Mouse (Mus musculus): ENCODE results near the gene Pde10a. TPM values are rescaled to one million over a fixed set of nuclear protein-coding genes. Genes with fewer than 3 reads are reported as not detected.
"Not testable (repeated sequence)": the region's sequence is repeated elsewhere in the genome, so short reads cannot be mapped to it uniquely, and the experiment has no call there.

Pde10a gene
- polyA plus RNA-seq, 1 experiment from 2014 or later: 1.4 TPM

DNA sequence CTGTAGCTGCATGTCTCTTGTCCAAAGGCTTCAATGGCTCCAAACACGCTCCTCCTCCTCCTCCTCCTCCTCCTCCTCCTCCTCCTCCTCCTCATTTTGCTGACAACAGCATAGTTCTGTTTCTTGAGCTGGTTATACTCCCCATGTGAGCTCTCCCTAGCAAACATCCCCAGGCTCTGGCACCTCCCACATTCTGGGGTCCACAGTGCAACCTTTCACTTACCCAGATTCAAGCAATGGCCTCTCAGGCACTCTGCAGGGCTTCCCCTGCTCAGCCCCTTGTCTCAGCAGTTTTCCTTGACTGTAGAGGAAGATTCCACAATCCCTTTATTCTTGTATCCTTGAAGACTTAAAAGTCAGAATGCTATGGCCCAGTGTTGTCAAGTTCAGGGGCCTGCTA lies 173.1 kb downstream of the Pde10a start:
- no peaks in the 10 kb centered on the region for H3K27me3 ChIP-seq (replicated peaks)
- no peak overlapping the region for H3K9ac ChIP-seq
- no peaks in the 10 kb centered on the region for H3K4me1 ChIP-seq (replicated peaks)
- H3K4me2 ChIP-seq (replicated peaks): no peak overlapping the region
- no peaks in the 10 kb centered on the region for H3K9me3 ChIP-seq
- WGBS: 83% methylated on average over 1 of the region's 1 CpGs
- H3K36me3 ChIP-seq: no peaks in the 10 kb centered on the region
- no peak overlapping the region for H3K4me3 ChIP-seq (replicated peaks)
- H3K27ac ChIP-seq: no peak overlapping the region
- no peak for ATAC-seq

DNA sequence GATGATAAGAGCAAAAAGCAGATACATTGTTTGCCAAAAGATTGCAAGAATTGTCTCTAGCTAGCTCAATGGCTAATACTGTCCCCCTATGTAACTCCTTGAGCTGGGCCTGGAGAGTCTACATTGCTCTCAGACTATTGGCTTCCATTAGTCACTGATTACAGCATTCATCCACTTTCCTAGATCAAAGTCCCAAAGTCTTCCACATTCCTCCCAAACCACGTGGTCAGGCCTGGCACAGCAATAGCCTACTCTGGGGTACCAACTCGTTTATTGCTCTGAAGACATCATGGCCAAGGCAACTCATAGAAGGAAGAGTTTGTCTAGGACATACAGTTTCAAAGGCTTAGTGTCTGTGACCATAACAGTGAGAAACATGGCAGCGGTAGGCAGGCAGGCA lies 173.6 kb downstream of the Pde10a start:
- WGBS: 77% methylated on average over 3 of the region's 3 CpGs
- no peak for ATAC-seq

DNA sequence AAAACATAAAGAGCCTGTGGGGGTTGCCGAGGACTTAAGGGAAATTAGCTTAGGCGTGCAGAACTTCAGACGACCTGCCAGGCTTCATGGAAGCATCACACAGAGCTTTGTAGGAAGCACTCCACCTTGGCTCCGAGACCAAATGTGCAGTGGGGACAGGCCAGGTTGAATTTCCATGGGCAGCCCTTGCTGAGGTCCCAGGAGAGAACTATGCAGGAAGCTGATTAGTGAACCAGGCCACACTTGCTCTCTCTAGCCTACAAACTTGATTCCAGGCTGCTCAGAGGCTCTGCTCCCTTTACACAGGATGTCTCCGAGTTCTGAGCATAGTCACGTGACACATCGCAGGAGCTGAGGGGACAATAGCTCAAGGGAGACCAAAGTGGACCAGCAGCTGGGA lies 175.9 kb downstream of the Pde10a start:
- no peaks in the 10 kb centered on the region for H3K27me3 ChIP-seq (replicated peaks)
- H3K9ac ChIP-seq: no peak overlapping the region
- ATAC-seq: no peak
- WGBS: 66% methylated on average over 7 of the region's 7 CpGs
- H3K27ac ChIP-seq: no peak overlapping the region
- H3K36me3 ChIP-seq: no peaks in the 10 kb centered on the region
- no peaks in the 10 kb centered on the region for H3K4me1 ChIP-seq (replicated peaks)
- no peak overlapping the region for H3K4me2 ChIP-seq (replicated peaks)
- no peak overlapping the region for H3K4me3 ChIP-seq (replicated peaks)
- no peaks in the 10 kb centered on the region for H3K9me3 ChIP-seq

More for the DNA sequence above, 173.6 kb downstream of the Pde10a start:
- Histone ChIP-seq H3K4me1 (replicated peaks) (no peaks in the 10 kb centered on the region), H3K36me3 (no peaks in the 10 kb centered on the region), H3K9me3 (no peaks in the 10 kb centered on the region), H3K4me2 (replicated peaks) (no peak overlapping the region), H3K27me3 (replicated peaks) (no peaks in the 10 kb centered on the region), H3K9ac (no peak overlapping the region), H3K27ac (no peak overlapping the region), H3K4me3 (replicated peaks) (no peak overlapping the region)

DNA sequence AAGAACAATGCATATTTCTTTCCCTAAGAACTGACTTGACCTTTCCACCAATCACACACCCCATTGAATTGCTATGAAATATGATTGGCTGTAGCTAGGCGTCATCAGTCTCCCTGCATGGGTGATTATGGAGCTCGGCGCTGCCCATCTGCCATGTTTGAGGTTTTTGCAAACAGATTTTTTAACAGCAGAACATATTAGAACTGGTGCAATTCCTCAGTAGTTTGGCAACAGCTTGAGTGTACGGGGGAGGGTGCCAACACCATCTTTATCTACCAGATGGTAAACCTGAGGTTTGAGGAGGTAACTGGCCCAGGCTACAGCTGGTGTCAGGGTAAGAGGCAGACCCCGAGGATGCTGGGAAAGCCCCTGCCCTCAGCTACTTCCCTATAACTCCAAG lies 177.3 kb downstream of the Pde10a start:
- no peaks in the 10 kb centered on the region for H3K9me3 ChIP-seq
- no peaks in the 10 kb centered on the region for H3K36me3 ChIP-seq
- no peak overlapping the region for H3K4me3 ChIP-seq (replicated peaks)
- H3K4me1 ChIP-seq (replicated peaks): no peaks in the 10 kb centered on the region
- no peak overlapping the region for H3K4me2 ChIP-seq (replicated peaks)
- no peak overlapping the region for H3K27ac ChIP-seq
- no peaks in the 10 kb centered on the region for H3K27me3 ChIP-seq (replicated peaks)
- no peak for ATAC-seq
- WGBS: 86% methylated on average over 5 of the region's 5 CpGs
- no peak overlapping the region for H3K9ac ChIP-seq

DNA sequence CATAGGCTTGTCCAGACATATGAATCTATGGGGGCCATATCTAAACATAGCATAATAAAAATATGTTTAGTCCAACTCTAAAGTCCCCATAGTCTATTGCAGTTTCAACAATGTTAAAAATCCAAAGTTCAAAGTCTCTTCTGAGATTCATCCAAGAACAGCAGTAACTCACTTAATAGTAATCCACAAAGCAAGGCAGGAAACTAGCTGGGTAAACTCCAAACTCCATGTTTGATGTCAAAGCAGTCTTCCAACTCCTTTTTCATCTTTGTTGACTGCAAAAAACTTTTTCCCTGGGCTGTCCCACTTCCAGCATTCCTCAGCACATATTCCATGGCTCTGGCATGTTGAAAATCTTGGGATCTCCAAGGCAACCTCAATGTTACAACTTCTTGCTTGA lies 182.8 kb downstream of the Pde10a start:
- no peak overlapping the region for H3K4me3 ChIP-seq (replicated peaks)
- ATAC-seq: no peak
- H3K27me3 ChIP-seq (replicated peaks): no peaks in the 10 kb centered on the region
- H3K4me2 ChIP-seq (replicated peaks): no peak overlapping the region
- no peaks in the 10 kb centered on the region for H3K36me3 ChIP-seq
- no peaks in the 10 kb centered on the region for H3K9me3 ChIP-seq
- H3K27ac ChIP-seq: no peak overlapping the region
- H3K4me1 ChIP-seq (replicated peaks): no peaks in the 10 kb centered on the region
- no peak overlapping the region for H3K9ac ChIP-seq

DNA sequence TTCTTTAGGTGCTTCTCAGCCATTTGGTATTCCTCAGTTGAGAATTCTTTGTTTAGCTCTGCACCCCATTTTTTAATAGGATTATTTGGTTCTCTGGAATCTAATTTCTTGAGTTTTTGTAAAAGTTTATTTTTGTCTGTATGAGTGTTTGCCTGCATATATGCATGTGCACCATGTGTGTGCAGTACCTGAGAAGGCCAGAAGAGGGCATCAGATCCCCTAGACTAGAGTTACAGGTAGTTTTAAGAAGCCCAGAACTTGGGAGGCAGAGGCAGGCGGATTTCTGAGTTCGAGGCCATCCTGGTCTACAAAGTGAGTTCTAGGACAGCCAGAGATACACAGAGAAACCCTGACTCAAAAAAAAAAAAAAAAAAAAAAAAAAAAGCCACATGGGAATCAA lies 187.6 kb downstream of the Pde10a start:
- not testable (repeated sequence) for H3K4me2 ChIP-seq (replicated peaks); H3K9ac ChIP-seq; H3K4me1 ChIP-seq (replicated peaks); ATAC-seq; H3K27me3 ChIP-seq (replicated peaks); H3K9me3 ChIP-seq; H3K4me3 ChIP-seq (replicated peaks); H3K27ac ChIP-seq; H3K36me3 ChIP-seq
- WGBS: 88% methylated on average over 2 of the region's 2 CpGs

DNA sequence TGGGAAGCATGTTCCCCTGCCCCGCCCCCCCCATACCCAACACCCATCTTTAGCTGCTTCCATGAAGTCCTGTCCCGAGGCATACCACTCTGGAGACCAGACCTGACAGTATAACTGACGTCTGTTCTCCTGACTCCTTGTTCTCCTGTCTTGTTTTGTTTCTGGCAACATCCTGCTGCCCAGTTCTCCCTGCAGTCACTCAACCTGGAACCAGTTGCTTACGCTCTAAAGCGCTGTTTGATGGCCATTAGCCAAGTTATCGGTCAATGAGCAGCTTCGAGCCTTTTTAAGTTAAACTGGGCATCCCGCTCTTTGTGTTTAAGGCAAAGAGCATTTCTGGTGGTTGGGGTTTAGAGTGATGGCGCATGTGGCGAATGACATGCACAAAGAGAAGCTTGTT lies 195.8 kb downstream of the Pde10a start:
- no peak for ATAC-seq
- H3K9ac ChIP-seq: no peak overlapping the region
- H3K36me3 ChIP-seq: no peaks in the 10 kb centered on the region
- H3K27ac ChIP-seq: no peak overlapping the region
- H3K4me1 ChIP-seq (replicated peaks): no peaks in the 10 kb centered on the region
- H3K4me3 ChIP-seq (replicated peaks): no peak overlapping the region
- WGBS: 82% methylated on average over 10 of the region's 10 CpGs
- no peaks in the 10 kb centered on the region for H3K9me3 ChIP-seq
- no peaks in the 10 kb centered on the region for H3K27me3 ChIP-seq (replicated peaks)
- no peak overlapping the region for H3K4me2 ChIP-seq (replicated peaks)

DNA sequence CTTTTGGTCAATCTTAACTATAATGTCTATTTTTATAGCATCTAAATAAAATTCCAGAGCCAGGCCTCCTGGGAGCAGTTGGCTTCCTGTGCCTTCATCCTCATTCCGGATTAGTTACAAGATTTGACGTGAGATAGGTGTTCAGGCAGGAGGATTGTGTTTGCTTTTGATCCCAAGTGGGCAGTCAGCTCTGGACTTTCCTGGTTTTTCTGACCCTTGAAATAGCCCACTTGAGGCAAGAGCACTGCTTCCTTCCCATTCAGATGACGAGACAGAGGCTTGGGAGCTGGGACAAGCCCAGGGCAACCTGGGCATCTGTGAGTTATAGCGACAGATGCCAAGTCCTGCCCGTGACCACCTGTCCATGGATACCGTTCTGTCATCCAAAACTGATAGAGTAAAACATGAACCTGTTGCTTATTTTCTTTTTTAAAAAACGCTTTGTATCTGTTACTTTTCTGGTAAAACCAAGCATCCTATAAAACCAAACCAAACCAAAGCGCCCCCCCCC lies 199.3 kb downstream of the Pde10a start:
- H3K4me2 ChIP-seq (replicated peaks): no peak overlapping the region

DNA sequence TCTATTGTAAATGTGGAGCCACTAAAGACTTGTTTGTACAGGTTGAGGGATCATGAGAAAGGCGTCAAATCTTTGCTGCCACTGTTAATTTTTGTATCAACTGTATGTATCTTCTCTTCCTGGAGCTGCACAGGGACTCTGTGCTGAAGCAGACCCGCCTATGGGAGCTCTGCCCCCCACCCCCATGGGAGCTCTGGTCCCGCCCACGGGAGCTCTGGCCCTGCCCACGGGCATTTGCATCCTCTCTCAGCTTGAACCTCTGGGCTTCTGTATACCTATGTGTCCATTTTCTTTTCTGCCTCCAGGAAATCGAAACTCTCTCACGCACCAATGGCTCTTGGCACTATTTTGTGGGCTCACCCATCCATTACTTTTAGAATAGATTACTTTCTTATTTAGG lies 203.5 kb downstream of the Pde10a start:
- no peak overlapping the region for H3K9ac ChIP-seq
- WGBS: 45% methylated on average over 7 of the region's 7 CpGs
- no peaks in the 10 kb centered on the region for H3K36me3 ChIP-seq
- H3K27me3 ChIP-seq (replicated peaks): no peaks in the 10 kb centered on the region
- no peak overlapping the region for H3K4me2 ChIP-seq (replicated peaks)
- H3K4me3 ChIP-seq (replicated peaks): no peak overlapping the region
- ATAC-seq: no peak
- no peaks in the 10 kb centered on the region for H3K9me3 ChIP-seq
- H3K27ac ChIP-seq: no peak overlapping the region
- H3K4me1 ChIP-seq (replicated peaks): no peaks in the 10 kb centered on the region

More for the DNA sequence above, 199.3 kb downstream of the Pde10a start:
- no peaks in the 10 kb centered on the region for H3K4me1 ChIP-seq (replicated peaks)
- no peak overlapping the region for H3K4me3 ChIP-seq (replicated peaks)
- H3K27ac ChIP-seq: no peak overlapping the region
- 83% methylated on average over 8 of the region's 8 CpGs for WGBS
- no peak for ATAC-seq
- H3K27me3 ChIP-seq (replicated peaks): no peaks in the 10 kb centered on the region
- H3K9ac ChIP-seq: no peak overlapping the region
- no peaks in the 10 kb centered on the region for H3K9me3 ChIP-seq
- H3K36me3 ChIP-seq: no peaks in the 10 kb centered on the region

DNA sequence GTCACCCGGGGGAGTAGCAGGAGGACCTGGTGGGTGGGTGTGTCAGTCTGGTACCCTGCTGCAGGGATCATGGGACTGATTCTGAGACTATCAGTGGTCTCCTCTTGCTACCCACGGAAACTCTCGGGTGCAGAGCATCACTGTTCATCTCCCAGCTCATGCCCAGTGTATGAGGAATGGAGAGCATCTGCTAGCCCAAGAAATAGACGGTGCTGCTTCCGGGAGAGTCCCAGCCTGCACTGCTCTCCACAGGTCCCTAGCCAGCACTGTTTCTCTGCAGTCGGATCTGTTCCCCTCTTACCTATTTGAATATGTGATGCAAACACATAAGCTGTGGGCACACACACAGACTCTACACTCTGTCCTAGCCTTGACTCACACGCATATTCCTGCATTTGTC lies 204.6 kb downstream of the Pde10a start:
- Histone ChIP-seq H3K36me3 (no peaks in the 10 kb centered on the region), H3K4me2 (replicated peaks) (no peak overlapping the region), H3K9me3 (no peaks in the 10 kb centered on the region), H3K4me3 (replicated peaks) (no peak overlapping the region), H3K9ac (no peak overlapping the region), H3K4me1 (replicated peaks) (no peaks in the 10 kb centered on the region), H3K27me3 (replicated peaks) (no peaks in the 10 kb centered on the region), H3K27ac (no peak overlapping the region)
- WGBS: 82% methylated on average over 7 of the region's 7 CpGs
- no peak for ATAC-seq

DNA sequence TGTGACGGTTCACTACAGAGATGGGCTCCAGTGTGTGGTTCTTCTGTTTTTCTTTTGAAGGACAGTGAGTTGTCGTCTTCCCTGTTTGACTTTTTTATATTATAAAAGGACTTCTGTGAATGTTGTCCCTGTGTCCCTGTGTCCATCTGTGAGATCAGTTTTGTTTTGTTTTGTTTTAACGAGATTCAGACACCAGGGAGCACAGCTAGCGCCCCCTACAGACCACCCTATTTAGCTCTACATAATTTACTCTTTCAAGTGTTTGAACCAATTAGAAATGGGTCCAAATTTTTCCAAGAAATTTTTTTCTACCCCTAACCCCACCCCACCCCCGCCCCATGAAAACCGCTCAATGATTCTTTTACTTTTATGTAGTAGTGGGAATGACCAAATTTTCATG lies 205.9 kb downstream of the Pde10a start:
- no peak overlapping the region for H3K27ac ChIP-seq
- ATAC-seq: no peak
- H3K4me3 ChIP-seq (replicated peaks): no peak overlapping the region
- H3K9ac ChIP-seq: no peak overlapping the region
- no peaks in the 10 kb centered on the region for H3K27me3 ChIP-seq (replicated peaks)
- no peaks in the 10 kb centered on the region for H3K36me3 ChIP-seq
- H3K4me1 ChIP-seq (replicated peaks): no peaks in the 10 kb centered on the region
- WGBS: 62% methylated on average over 6 of the region's 6 CpGs
- no peak overlapping the region for H3K4me2 ChIP-seq (replicated peaks)
- H3K9me3 ChIP-seq: no peaks in the 10 kb centered on the region

DNA sequence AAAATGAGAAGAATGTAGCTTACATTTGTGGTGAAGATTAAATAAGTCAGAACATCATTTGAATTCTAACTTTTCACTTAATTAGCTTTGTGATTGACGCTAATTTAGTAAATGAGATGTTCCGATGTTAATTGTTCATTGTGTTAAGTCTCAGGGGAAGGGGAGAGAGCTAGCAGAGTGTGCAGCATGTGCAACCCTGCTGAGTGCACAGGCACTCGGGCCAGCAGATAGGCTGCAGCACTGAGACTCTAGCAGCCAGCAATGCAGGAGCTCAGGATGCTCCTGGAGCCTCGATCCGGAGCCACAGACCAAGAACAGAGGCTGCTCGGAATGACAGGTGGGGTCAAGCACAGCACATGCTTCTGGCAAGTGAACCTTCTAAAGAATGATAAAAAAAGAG lies 211.1 kb downstream of the Pde10a start:
- no peak overlapping the region for H3K27ac ChIP-seq
- no peaks in the 10 kb centered on the region for H3K4me1 ChIP-seq (replicated peaks)
- no peak overlapping the region for H3K4me2 ChIP-seq (replicated peaks)
- H3K9me3 ChIP-seq: no peaks in the 10 kb centered on the region
- no peak for ATAC-seq
- H3K36me3 ChIP-seq: no peaks in the 10 kb centered on the region
- no peak overlapping the region for H3K9ac ChIP-seq
- no peaks in the 10 kb centered on the region for H3K27me3 ChIP-seq (replicated peaks)
- WGBS: 75% methylated on average over 6 of the region's 6 CpGs
- no peak overlapping the region for H3K4me3 ChIP-seq (replicated peaks)

DNA sequence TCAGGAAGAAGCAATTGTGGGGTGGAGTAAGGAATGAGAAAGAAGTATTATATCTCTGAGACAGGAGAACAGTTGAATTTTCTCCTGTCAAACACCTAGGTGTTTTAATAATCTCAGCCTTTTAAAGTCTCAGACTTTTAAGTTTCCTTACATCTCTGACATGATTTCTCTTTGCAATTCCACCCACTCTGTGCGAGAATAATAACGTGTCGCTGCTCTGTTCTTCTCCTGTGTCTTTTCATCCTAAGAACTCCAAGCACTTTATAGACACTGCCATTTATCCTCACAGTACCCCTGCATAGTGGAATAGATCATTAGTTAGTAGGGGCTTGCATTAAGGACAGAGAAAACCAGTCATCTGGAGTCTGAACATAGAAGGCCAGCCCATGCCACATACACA lies 217.6 kb downstream of the Pde10a start:
- H3K4me2 ChIP-seq (replicated peaks): no peak overlapping the region
- no peak overlapping the region for H3K9ac ChIP-seq
- no peaks in the 10 kb centered on the region for H3K4me1 ChIP-seq (replicated peaks)
- 87% methylated on average over 3 of the region's 3 CpGs for WGBS
- H3K9me3 ChIP-seq: no peaks in the 10 kb centered on the region
- no peak overlapping the region for H3K27ac ChIP-seq
- H3K36me3 ChIP-seq: no peaks in the 10 kb centered on the region
- ATAC-seq: no peak
- no peaks in the 10 kb centered on the region for H3K27me3 ChIP-seq (replicated peaks)
- H3K4me3 ChIP-seq (replicated peaks): no peak overlapping the region

DNA sequence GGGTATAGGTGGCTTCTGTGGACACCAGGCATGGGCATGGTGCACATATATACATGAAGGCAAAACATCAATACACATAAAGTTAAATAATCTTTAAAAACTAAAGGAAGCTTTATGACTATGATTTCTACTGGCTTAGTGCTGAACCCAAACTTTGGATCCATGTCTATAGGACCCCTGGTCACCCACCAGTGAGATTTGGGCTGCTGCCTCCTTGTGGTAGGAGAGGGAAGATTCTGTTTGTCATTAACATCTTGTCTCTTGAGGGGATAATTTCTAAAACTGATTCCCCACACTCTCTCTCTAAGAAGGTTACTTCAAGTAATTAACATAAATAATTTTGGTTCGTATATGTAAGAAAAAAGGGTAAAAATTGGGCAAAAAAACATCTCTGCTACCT lies 220.2 kb downstream of the Pde10a start:
- no peak overlapping the region for H3K4me3 ChIP-seq (replicated peaks)
- WGBS: 46% methylated on average over 1 of the region's 1 CpGs
- no peak overlapping the region for H3K4me2 ChIP-seq (replicated peaks)
- no peaks in the 10 kb centered on the region for H3K27me3 ChIP-seq (replicated peaks)
- no peak for ATAC-seq
- H3K9me3 ChIP-seq: no peaks in the 10 kb centered on the region
- H3K4me1 ChIP-seq (replicated peaks): no peaks in the 10 kb centered on the region
- H3K36me3 ChIP-seq: no peaks in the 10 kb centered on the region
- H3K9ac ChIP-seq: no peak overlapping the region
- no peak overlapping the region for H3K27ac ChIP-seq
